Mouse (Mus musculus) G1E (cell line): ENCODE measurements at regions not wholly inside any gene's neighbourhood (a gene's known extent, or its start where the extent isn't known, plus 50 kb on each side); places are given as distances from the start of the nearest gene placed in this dataset.

Experiments used
- ATAC-seq: 2 replicates; pipeline ENCODE4 v1.8.0; 2016; ENCODE audit warnings: mild to moderate bottlenecking; ENCODE audit not compliant: insufficient number of reproducible peaks, poor library complexity, low FRiP score, severe bottlenecking; ENCODE audit errors: extremely low read depth
- DNase-seq: peaks from one replicate; pipeline ENCODE4 v3.0.0; 2012; ENCODE audit warnings: low spot score
- H3K27me3 ChIP-seq: 2 replicates; pipeline ENCODE4 v1.6.1; 2012; ENCODE audit warnings: mild to moderate bottlenecking, low read length, inconsistent platforms; ENCODE audit not compliant: insufficient read depth
- H3K36me3 ChIP-seq: replicated peaks from 2 replicates; pipeline ENCODE3; 2012; ENCODE audit warnings: mild to moderate bottlenecking, inconsistent platforms
- H3K4me1 ChIP-seq: 2 replicates; pipeline ENCODE4 v1.6.1; 2012; ENCODE audit warnings: low read depth, low read length, inconsistent platforms, mixed read lengths; ENCODE audit not compliant: insufficient read depth
- H3K4me3 ChIP-seq: 2 replicates; pipeline ENCODE4 v1.5.1; 2012; ENCODE audit warnings: low read depth, mild to moderate bottlenecking, inconsistent platforms, low read length, moderate library complexity, mixed read lengths
- H3K9me3 ChIP-seq: replicated peaks from 2 replicates; pipeline ENCODE4 v1.6.1; 2012; ENCODE audit warnings: inconsistent platforms
- CTCF ChIP-seq: IDR thresholded peaks from 2 replicates; pipeline ENCODE4 v1.5.1; 2012; ENCODE audit warnings: low read depth, low read length, inconsistent platforms, mixed read lengths
- GATA1 ChIP-seq: IDR thresholded peaks from 2 replicates; pipeline ENCODE4 v1.6.1; 2012; ENCODE audit warnings: borderline replicate concordance, low read length, inconsistent platforms, mixed read lengths
- GATA2 ChIP-seq: IDR thresholded peaks from 2 replicates; pipeline ENCODE4 v1.6.1; 2012; ENCODE audit warnings: low read depth, low read length, inconsistent platforms, borderline replicate concordance
- POLR2AphosphoS5 ChIP-seq: IDR thresholded peaks from 2 replicates; pipeline ENCODE4 v1.6.1; 2012; ENCODE audit warnings: low read depth, low read length, inconsistent platforms; ENCODE audit not compliant: insufficient replicate concordance
- TAL1 ChIP-seq: conservative IDR thresholded peaks from 2 replicates; pipeline ENCODE4 v1.6.1; 2012; ENCODE audit warnings: low read depth, low read length, inconsistent platforms, mixed read lengths

DNA sequence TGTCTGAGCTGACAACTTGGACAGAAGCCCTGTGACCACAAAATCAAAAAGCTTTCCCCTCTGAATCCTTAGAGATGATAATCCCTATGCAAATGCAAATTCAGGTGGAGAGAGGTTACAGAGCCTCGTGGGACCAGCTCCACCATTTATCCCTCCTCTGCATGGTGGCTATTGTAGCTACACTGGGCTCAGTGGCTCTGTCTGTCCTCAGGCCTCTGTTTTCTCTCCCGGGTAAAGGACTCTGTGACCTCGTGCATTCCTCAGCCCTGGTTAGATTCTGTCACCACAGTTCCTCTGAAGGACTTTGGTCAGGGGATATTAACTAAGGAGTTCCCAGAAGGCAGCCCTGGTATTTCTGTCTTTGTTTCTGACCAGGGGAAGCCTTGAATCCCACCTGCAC lies 452.3 kb downstream of the Vrk1 start:
- ATAC-seq, result no peak
- no peak overlapping the region for H3K4me3 ChIP-seq
- H3K9me3 ChIP-seq, result peaks cover 86% of the 10 kb centered on the region
- H3K27me3 ChIP-seq, result no peaks in the 10 kb centered on the region
- H3K36me3 ChIP-seq, result no peaks in the 10 kb centered on the region
- DNase-seq, result no peak
- H3K4me1 ChIP-seq, result no peaks in the 10 kb centered on the region
- TF ChIP-seq CTCF (no peak), POLR2AphosphoS5 (no peak), GATA1 (no peak), GATA2 (no peak), TAL1 (no peak)

GRCm38 (mm10) chr12:106464701-106465100 lies 454.7 kb downstream of the Vrk1 start:
- Histone ChIP-seq H3K4me1 (no peaks in the 10 kb centered on the region), H3K4me3 (no peak overlapping the region), H3K36me3 (no peaks in the 10 kb centered on the region), H3K27me3 (no peaks in the 10 kb centered on the region; the same call in 1 of the 2 replicates), H3K9me3 (peaks cover 85% of the 10 kb centered on the region)
- TF ChIP-seq CTCF (no peak), TAL1 (no peak), GATA1 (no peak), GATA2 (no peak), POLR2AphosphoS5 (no peak)
- ATAC-seq (no peak), DNase-seq (no peak)

- Histone ChIP-seq H3K27me3 (no peaks in the 10 kb centered on the region; the same call in 1 of the 2 replicates), H3K36me3 (no peaks in the 10 kb centered on the region), H3K9me3 (peaks cover 81% of the 10 kb centered on the region), H3K4me3 (no peak overlapping the region), H3K4me1 (no peaks in the 10 kb centered on the region)
- no peak for DNase-seq
- no peak for ATAC-seq
- TF ChIP-seq CTCF (no peak), TAL1 (no peak), GATA1 (no peak), GATA2 (no peak), POLR2AphosphoS5 (no peak)
Measured at GRCm38 (mm10) chr12:106468173-106468860, 458.3 kb downstream of the Vrk1 start.

- DNase-seq (no peak), ATAC-seq (no peak)
- Histone ChIP-seq H3K27me3 (no peaks in the 10 kb centered on the region), H3K36me3 (no peaks in the 10 kb centered on the region), H3K4me3 (no peak overlapping the region), H3K9me3 (peaks cover 77% of the 10 kb centered on the region), H3K4me1 (no peaks in the 10 kb centered on the region)
- TF ChIP-seq POLR2AphosphoS5 (no peak), GATA2 (no peak), GATA1 (no peak), CTCF (no peak), TAL1 (no peak)
Measured at GRCm38 (mm10) chr12:106474501-106475165, 464.6 kb downstream of the Vrk1 start.

GRCm38 (mm10) chr12:106475486-106476050 lies 465.5 kb downstream of the Vrk1 start:
- TF ChIP-seq TAL1 (no peak), GATA2 (no peak), CTCF (no peak), GATA1 (no peak), POLR2AphosphoS5 (no peak)

GRCm38 (mm10) chr12:106477040-106477665 lies 467.1 kb downstream of the Vrk1 start:
- H3K36me3 ChIP-seq, result no peaks in the 10 kb centered on the region
- no peak overlapping the region for H3K4me3 ChIP-seq
- peaks cover 75% of the 10 kb centered on the region for H3K9me3 ChIP-seq
- ATAC-seq (no peak), DNase-seq (no peak)
- no peaks in the 10 kb centered on the region for H3K27me3 ChIP-seq
- TF ChIP-seq GATA2 (no peak), GATA1 (no peak), CTCF (no peak), POLR2AphosphoS5 (no peak), TAL1 (no peak)
- H3K4me1 ChIP-seq, result no peaks in the 10 kb centered on the region

More at GRCm38 (mm10) chr12:106475486-106476050, 465.5 kb downstream of the Vrk1 start:
- no peaks in the 10 kb centered on the region for H3K4me1 ChIP-seq
- H3K9me3 ChIP-seq, result peaks cover 76% of the 10 kb centered on the region
- ATAC-seq (no peak), DNase-seq (no peak)
- no peaks in the 10 kb centered on the region for H3K36me3 ChIP-seq
- no peak overlapping the region for H3K4me3 ChIP-seq
- H3K27me3 ChIP-seq, result no peaks in the 10 kb centered on the region
